Mouse (Mus musculus): ENCODE data around the gene C2. TPM values are rescaled to one million over a fixed set of nuclear protein-coding genes. Genes with fewer than 3 reads are reported as not detected.
A peak's percentile ranks its signal among the peaks of the same experiment; 100 is the strongest.

The C2 gene
- total and polyA plus RNA-seq, 3 experiments: 2.3 to 25.9 (median 2.5) TPM

DNA sequence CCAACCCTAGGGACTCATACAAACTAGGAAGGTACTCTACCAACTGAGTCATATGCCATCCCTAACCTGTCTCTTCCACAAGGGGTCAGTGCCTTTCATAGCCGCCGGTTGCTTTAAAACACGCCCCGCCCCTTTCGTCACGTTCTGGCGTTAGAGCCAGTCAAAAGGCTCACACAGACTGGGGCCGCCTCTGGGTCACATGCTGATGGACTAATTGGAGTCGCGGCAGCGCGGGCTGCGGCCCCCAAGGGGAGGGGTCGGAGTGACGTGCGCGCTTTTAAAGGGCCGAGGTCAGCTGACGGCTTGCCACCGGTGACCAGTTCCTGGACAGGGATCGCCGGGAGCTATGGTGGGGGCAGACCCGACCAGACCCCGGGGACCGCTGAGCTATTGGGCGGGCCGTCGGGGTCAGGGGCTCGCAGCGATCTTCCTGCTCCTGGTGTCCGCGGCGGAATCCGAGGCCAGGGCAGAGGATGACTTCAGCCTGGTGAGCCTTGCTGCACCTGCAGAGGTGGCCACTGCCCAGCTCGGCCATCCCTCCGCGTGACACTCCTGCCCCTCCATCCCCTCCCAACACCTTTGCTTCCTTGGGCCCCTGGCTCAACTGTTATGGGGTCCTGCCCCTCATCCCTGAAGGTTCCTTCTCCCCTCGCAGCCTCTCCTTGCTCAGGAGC is 33.1 kb upstream of the C2 start, which contains the start of gene Neu1:
Gene Neu1, plus strand, starts transcription at position 193 of the 674 bp plus-strand sequence.
- peaks cover 36% of the 10 kb centered on the region for H3K36me3 ChIP-seq (replicated peaks)
- DNase-seq (ENCODE audit: low spot score) (peak; percentile 92), ATAC-seq (ENCODE audit: extremely low read depth, insufficient number of reproducible peaks, low FRiP score, poor library complexity, severe bottlenecking) (peak; percentile 92)
- peak within 1 kb of the TSS; percentile 94 for H3K4me3 ChIP-seq (ENCODE audit: low read depth, low read length)
- H3K9me3 ChIP-seq (replicated peaks): no peaks in the 10 kb centered on the region
- peaks cover 10% of the 10 kb centered on the region; the same call in 1 of the 2 replicates for H3K27me3 ChIP-seq (ENCODE audit: insufficient read depth, low read length)
- H3K4me1 ChIP-seq (ENCODE audit: insufficient read depth, low read depth, low read length): peaks cover 30% of the 10 kb centered on the region
- TF ChIP-seq GATA2 (IDR thresholded peaks at IDR 0.05; ENCODE audit: borderline replicate concordance, low read depth, low read length): no peak
- no peak for TF ChIP-seq POLR2AphosphoS5 (IDR thresholded peaks at IDR 0.05; ENCODE audit: insufficient replicate concordance, low read depth, low read length)
- TF ChIP-seq GATA1 (IDR thresholded peaks at IDR 0.05; ENCODE audit: borderline replicate concordance, low read length): no peak
- TF ChIP-seq TAL1 (conservative IDR thresholded peaks at IDR 0.05; ENCODE audit: low read depth, low read length): no peak
- TF ChIP-seq CTCF (IDR thresholded peaks at IDR 0.05; ENCODE audit: low read depth, low read length): no peak; the same call in 1 of the 2 replicates

- no peak for ATAC-seq (ENCODE audit: extremely low read depth, insufficient number of reproducible peaks, low FRiP score, poor library complexity, severe bottlenecking)
- Histone ChIP-seq H3K9me3 (replicated peaks) (no peaks in the 10 kb centered on the region), H3K4me3 (ENCODE audit: low read depth, low read length) (no peak overlapping the region), H3K36me3 (replicated peaks) (peaks cover 13% of the 10 kb centered on the region), H3K4me1 (ENCODE audit: insufficient read depth, low read depth, low read length) (peaks cover 26% of the 10 kb centered on the region), H3K27me3 (ENCODE audit: insufficient read depth, low read length) (peaks cover 16% of the 10 kb centered on the region)
- DNase-seq (ENCODE audit: low spot score): no peak
- TF ChIP-seq TAL1 (conservative IDR thresholded peaks at IDR 0.05; ENCODE audit: low read depth, low read length): no peak
- TF ChIP-seq CTCF (IDR thresholded peaks at IDR 0.05; ENCODE audit: low read depth, low read length): no peak
- no peak for TF ChIP-seq GATA2 (IDR thresholded peaks at IDR 0.05; ENCODE audit: borderline replicate concordance, low read depth, low read length)
- no peak for TF ChIP-seq GATA1 (IDR thresholded peaks at IDR 0.05; ENCODE audit: borderline replicate concordance, low read length)
Measured at GRCm38 (mm10) chr17:34928841-34929240, 30.8 kb upstream of the C2 start.

DNA sequence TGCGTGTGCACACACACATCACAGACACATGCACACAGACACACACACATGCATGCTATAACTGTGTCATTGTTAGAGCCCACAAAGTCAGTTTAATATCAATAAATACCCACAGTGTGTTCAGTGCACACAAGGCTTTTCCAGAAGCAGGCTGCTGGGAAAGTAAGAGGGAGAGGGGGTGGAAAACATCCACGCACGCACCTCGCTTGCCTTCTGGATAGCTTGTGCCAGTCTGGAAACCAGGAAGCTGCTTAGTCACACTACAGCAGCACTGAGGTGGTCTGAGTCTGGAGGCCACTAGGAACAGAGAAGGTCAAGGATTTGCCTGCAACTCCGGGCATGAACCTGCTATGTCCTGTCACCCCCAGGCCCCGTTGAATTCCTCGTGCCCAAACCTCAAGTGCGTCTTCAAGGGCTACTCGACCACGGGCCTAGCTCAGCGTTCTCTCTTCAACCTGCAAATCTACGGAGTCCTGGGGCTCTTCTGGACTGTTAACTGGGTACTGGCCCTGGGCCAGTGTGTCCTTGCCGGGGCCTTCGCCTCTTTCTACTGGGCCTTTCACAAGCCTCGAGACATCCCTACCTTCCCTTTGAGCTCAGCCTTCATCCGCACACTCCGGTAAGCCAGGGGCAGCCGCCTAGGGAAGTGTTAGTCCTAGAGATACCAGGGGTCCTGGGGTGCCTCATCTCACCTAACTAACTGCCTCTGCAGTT is 29.4 kb upstream of the C2 start:
- no peak for TF ChIP-seq CTCF (IDR thresholded peaks at IDR 0.05; ENCODE audit: low read depth, low read length)
- Histone ChIP-seq H3K27me3 (ENCODE audit: insufficient read depth, low read length) (peaks cover 28% of the 10 kb centered on the region), H3K9me3 (replicated peaks) (no peaks in the 10 kb centered on the region), H3K4me3 (ENCODE audit: low read depth, low read length) (no peak overlapping the region), H3K4me1 (ENCODE audit: insufficient read depth, low read depth, low read length) (peaks cover 31% of the 10 kb centered on the region), H3K36me3 (replicated peaks) (peaks cover 1% of the 10 kb centered on the region)
- ATAC-seq (ENCODE audit: extremely low read depth, insufficient number of reproducible peaks, low FRiP score, poor library complexity, severe bottlenecking) (no peak), DNase-seq (ENCODE audit: low spot score) (no peak)

GRCm38 (mm10) chr17:34924258-34924657 is 26.2 kb upstream of the C2 start:
- Histone ChIP-seq H3K4me3 (ENCODE audit: low read depth, low read length) (no peak overlapping the region), H3K9me3 (replicated peaks) (no peaks in the 10 kb centered on the region), H3K36me3 (replicated peaks) (no peaks in the 10 kb centered on the region), H3K27me3 (ENCODE audit: insufficient read depth, low read length) (peaks cover 51% of the 10 kb centered on the region), H3K4me1 (ENCODE audit: insufficient read depth, low read depth, low read length) (peaks cover 25% of the 10 kb centered on the region)
- DNase-seq (ENCODE audit: low spot score) (no peak), ATAC-seq (ENCODE audit: extremely low read depth, insufficient number of reproducible peaks, low FRiP score, poor library complexity, severe bottlenecking) (no peak)
- TF ChIP-seq POLR2AphosphoS5 (IDR thresholded peaks at IDR 0.05; ENCODE audit: insufficient replicate concordance, low read depth, low read length) (no peak), GATA1 (IDR thresholded peaks at IDR 0.05; ENCODE audit: borderline replicate concordance, low read length) (no peak), CTCF (IDR thresholded peaks at IDR 0.05; ENCODE audit: low read depth, low read length) (no peak), GATA2 (IDR thresholded peaks at IDR 0.05; ENCODE audit: borderline replicate concordance, low read depth, low read length) (no peak), TAL1 (conservative IDR thresholded peaks at IDR 0.05; ENCODE audit: low read depth, low read length) (no peak)

GRCm38 (mm10) chr17:34922939-34923338 is 24.9 kb upstream of the C2 start:
- TF ChIP-seq POLR2AphosphoS5 (IDR thresholded peaks at IDR 0.05; ENCODE audit: insufficient replicate concordance, low read depth, low read length): no peak
- no peak for TF ChIP-seq CTCF (IDR thresholded peaks at IDR 0.05; ENCODE audit: low read depth, low read length)
- no peak for TF ChIP-seq GATA1 (IDR thresholded peaks at IDR 0.05; ENCODE audit: borderline replicate concordance, low read length)
- Histone ChIP-seq H3K9me3 (replicated peaks) (no peaks in the 10 kb centered on the region), H3K27me3 (ENCODE audit: insufficient read depth, low read length) (peaks cover 47% of the 10 kb centered on the region), H3K36me3 (replicated peaks) (no peaks in the 10 kb centered on the region), H3K4me3 (ENCODE audit: low read depth, low read length) (no peak overlapping the region), H3K4me1 (ENCODE audit: insufficient read depth, low read depth, low read length) (peaks cover 25% of the 10 kb centered on the region)
- ATAC-seq (ENCODE audit: extremely low read depth, insufficient number of reproducible peaks, low FRiP score, poor library complexity, severe bottlenecking) (no peak), DNase-seq (ENCODE audit: low spot score) (no peak)

DNA sequence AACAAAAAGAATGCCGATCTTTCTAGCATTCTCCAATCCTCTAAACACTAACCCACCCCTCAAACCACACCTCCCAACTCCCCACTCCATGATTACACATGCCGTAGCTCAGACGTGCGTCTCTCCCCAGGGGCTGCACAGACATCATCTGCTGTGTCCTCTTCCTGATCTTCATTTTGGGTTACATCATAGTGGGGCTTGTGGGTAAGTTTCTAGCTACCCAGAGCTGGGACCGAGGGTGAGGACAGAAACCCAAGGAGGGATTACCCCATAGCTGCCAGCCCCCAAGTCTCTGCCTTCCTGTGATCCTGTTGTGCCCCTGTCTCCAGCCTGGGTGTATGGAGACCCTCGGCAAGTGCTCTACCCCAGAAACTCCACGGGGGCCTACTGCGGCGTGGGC is 19.1 kb upstream of the C2 start:
- TF ChIP-seq GATA1 (IDR thresholded peaks at IDR 0.05; ENCODE audit: borderline replicate concordance, low read length): no peak
- DNase-seq (ENCODE audit: low spot score): no peak
- H3K36me3 ChIP-seq (replicated peaks): peaks cover 25% of the 10 kb centered on the region
- no peaks in the 10 kb centered on the region for H3K9me3 ChIP-seq (replicated peaks)
- peaks cover 15% of the 10 kb centered on the region for H3K4me1 ChIP-seq (ENCODE audit: insufficient read depth, low read depth, low read length)
- no peak overlapping the region for H3K4me3 ChIP-seq (ENCODE audit: low read depth, low read length)
- peaks cover 21% of the 10 kb centered on the region for H3K27me3 ChIP-seq (ENCODE audit: insufficient read depth, low read length)
- ATAC-seq (ENCODE audit: extremely low read depth, insufficient number of reproducible peaks, low FRiP score, poor library complexity, severe bottlenecking): no peak

All from G1E (cell line).